Mouse (Mus musculus) bone marrow, adult 2 months (tissue): ENCODE data around the gene Ormdl1. TPM values are rescaled to one million over a fixed set of nuclear protein-coding genes. Genes with fewer than 3 reads are reported as not detected.
"Not testable (repeated sequence)": the region's sequence is repeated elsewhere in the genome, so short reads cannot be mapped to it uniquely, and the experiment has no call there.

Source experiments
- H3K27ac ChIP-seq: fragments of 200-500 bp; 2 replicates; pipeline ENCODE4 v1.5.1; 2012; ENCODE audit warnings: low read depth, mild to moderate bottlenecking, control low read depth, inconsistent platforms, low read length; ENCODE audit not compliant: control insufficient read depth, poor library complexity, insufficient read depth
- H3K4me1 ChIP-seq: fragments of 200-500 bp; 2 replicates; pipeline ENCODE4 v1.6.1; 2011; ENCODE audit warnings: low read length; ENCODE audit not compliant: control insufficient read depth, insufficient read depth
- H3K4me3 ChIP-seq: fragments of 200-500 bp; replicated peaks from 2 replicates; pipeline ENCODE3; 2011; ENCODE audit warnings: mild to moderate bottlenecking, low read depth, low read length, control low read depth; ENCODE audit not compliant: control insufficient read depth
- CTCF ChIP-seq: fragments of 200-500 bp; IDR thresholded peaks from 2 replicates; pipeline ENCODE4 v1.5.1; 2011; ENCODE audit warnings: low read length, control low read depth; ENCODE audit not compliant: control insufficient read depth, insufficient read depth
- POLR2A ChIP-seq: fragments of 200-500 bp; IDR thresholded peaks from 2 replicates; pipeline ENCODE4 v1.6.1; 2011; ENCODE audit warnings: low read depth, mild to moderate bottlenecking, control low read depth, low read length, borderline replicate concordance; ENCODE audit not compliant: control insufficient read depth
- WGBS: fragments of 180-500 bp; shearing (Covaris S2); methylation state at CpG from one replicate; pipeline ENCODE4 v1.1.7; 2018; 5-methylcytosine and 5-hydroxymethylcytosine counted together
- polyA plus RNA-seq: library from polyadenylated mRNA; stranded (reverse); fragments of >200 nt; gene quantifications from 2 replicates; pipeline ENCODE4 v1.2.4, GENCODE M21; 2011; ENCODE audit warnings: low replicate concordance; ENCODE audit not compliant: missing spikeins, insufficient read depth, insufficient read length

Ormdl1 gene
- polyA plus RNA-seq, 1 experiment: 7.6 TPM

DNA sequence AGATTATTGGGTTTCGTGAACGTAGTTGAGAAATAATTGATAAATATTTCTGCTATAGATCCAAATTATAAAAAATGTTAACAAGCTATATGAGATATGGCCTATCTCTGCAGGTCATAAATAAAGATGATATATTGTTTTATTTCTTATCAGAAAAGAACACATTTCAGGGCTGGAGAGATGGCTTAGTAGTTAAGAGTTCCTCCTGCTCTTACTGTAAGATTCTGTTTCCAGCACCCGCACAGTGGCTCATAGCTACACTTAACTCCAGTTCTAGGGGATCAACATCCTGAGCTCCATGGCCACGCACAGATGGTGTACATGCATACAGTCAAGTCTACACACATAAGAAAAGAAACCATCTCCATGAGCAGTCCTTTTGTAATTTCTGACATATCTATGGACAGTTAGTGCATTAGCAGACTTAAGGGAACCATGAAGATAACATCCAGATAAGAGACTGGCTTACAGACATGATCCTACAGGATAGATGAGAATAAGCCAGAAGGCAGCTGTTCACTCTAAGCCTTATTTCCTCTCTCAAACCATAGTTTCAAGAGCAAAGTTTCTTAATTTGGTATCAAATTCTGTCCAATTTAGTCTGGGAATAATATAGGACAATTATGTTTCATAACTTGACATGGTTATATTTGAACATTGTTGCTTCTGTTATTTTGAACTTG is 24.9 kb downstream of the Ormdl1 start:
- no peak overlapping the region for H3K27ac ChIP-seq
- no peak overlapping the region for H3K4me3 ChIP-seq
- TF ChIP-seq CTCF (no peak), POLR2A (no peak)
- 81% methylated on average over 4 of the region's 4 CpGs for WGBS
- H3K4me1 ChIP-seq: no peaks in the 10 kb centered on the region; the same call in 1 of the 2 replicates

- Histone ChIP-seq H3K4me1 (no peaks in the 10 kb centered on the region; the same call in 1 of the 2 replicates), H3K27ac (no peak overlapping the region), H3K4me3 (no peak overlapping the region)
- TF ChIP-seq POLR2A (no peak), CTCF (no peak)
- WGBS: 92% methylated on average over 5 of the region's 5 CpGs
These were observed 26.4 kb downstream of the Ormdl1 start for GRCm38 (mm10) chr1:53323254-53323653.

DNA sequence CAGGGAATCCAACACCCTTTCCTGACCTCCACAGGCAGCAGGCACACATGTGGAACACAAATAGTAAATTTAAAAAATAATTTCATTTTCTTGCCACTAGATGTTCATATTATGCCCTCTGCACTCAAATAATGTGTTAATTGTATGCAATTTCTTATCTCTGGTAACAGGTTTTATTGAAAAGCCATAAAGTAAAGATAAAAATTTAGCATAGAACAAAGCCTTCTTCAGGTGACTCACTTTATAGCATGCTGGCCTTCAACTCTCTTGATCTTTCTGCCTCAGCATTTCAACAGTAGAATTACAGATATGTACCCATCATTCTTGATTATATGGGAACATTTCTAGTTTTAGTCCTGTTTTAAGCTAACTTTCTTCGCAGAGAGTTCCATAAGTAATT is 27.4 kb downstream of the Ormdl1 start:
- no peak overlapping the region for H3K27ac ChIP-seq
- WGBS: 91% methylated on average over 1 of the region's 1 CpGs
- no peak overlapping the region for H3K4me3 ChIP-seq
- no peaks in the 10 kb centered on the region; the same call in 1 of the 2 replicates for H3K4me1 ChIP-seq
- TF ChIP-seq CTCF: no peak
- TF ChIP-seq POLR2A: no peak

- no peak for TF ChIP-seq POLR2A
- no peak for TF ChIP-seq CTCF
- Histone ChIP-seq H3K4me3 (no peak overlapping the region), H3K4me1 (no peaks in the 10 kb centered on the region; the same call in 1 of the 2 replicates), H3K27ac (no peak overlapping the region)
- WGBS: 84% methylated on average over 5 of the region's 5 CpGs
These were observed 28.1 kb downstream of the Ormdl1 start for GRCm38 (mm10) chr1:53324827-53325494.

DNA sequence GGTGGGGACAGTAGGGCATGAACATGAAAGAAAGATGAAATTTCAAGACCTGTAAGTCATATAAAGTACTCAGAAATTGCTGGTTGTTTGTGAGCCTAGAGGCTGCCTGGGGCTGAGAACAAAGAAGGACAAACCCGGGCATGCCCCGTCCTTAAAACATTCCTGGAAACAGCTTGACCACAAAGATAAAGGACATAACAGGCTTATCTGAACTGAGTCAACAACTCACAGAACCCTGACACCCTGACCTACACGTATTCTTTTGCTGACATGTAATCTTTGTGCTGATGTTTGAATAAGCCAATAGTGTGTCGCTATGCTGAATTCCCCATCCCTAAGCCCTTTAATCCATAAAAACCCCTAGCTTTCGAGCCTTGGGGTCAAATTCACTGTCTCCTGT is 36.6 kb downstream of the Ormdl1 start:
- H3K27ac ChIP-seq, H3K4me3 ChIP-seq: not testable (repeated sequence)
- 64% methylated on average over 5 of the region's 5 CpGs for WGBS

DNA sequence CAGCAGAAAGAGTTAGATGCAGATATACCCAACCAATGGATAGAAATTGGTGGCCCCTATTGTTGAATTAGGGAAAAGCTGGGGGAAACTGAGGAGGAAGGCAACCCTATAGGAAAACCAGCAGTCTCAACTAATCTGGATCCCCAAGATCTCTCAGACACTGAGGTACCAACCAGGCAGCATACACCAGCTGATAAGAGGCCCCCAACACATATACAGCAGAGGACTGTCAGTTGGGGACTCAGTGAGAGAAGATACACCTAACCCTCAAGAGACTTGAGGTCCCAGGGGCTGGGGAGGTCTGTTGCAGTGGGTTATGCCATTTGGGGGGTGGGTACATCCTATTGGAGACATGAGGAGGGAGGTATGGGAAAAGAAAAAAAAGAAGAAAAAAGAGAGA is 38.6 kb downstream of the Ormdl1 start:
- Histone ChIP-seq H3K27ac (no peak overlapping the region), H3K4me1 (no peaks in the 10 kb centered on the region), H3K4me3 (no peak overlapping the region)
- no peak for TF ChIP-seq POLR2A
- TF ChIP-seq CTCF: no peak

More for the DNA sequence above, 36.6 kb downstream of the Ormdl1 start:
- H3K4me1 ChIP-seq: not testable (repeated sequence)

DNA sequence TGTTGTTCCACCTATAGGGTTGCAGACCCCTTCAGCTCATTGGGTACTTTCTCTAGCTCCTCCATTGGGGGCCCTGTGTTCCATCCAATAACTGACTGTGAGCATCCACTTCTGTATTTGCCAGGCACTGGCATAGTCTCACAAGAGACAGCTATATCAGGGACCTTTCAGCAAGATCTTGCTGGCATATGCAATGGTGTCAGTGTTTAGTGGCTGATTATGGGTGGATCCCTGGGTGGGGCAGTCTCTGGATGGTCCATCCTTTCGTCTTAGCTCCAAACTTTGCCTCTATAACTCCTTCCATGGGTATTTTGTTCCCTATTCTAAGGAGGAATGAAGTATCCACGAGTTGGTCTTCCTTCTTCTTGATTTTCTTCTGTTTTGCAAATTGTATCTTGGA is 40.5 kb downstream of the Ormdl1 start:
- H3K27ac ChIP-seq, H3K4me3 ChIP-seq, H3K4me1 ChIP-seq: not testable (repeated sequence)
- 53% methylated on average over 2 of the region's 2 CpGs for WGBS

GRCm38 (mm10) chr1:53341071-53341470 is 44.2 kb downstream of the Ormdl1 start:
- TF ChIP-seq POLR2A (no peak), CTCF (no peak)
- 65% methylated on average over 2 of the region's 2 CpGs for WGBS
- H3K4me3 ChIP-seq: no peak overlapping the region
- no peaks in the 10 kb centered on the region for H3K4me1 ChIP-seq
- H3K27ac ChIP-seq: no peak overlapping the region; the same call in 1 of the 2 replicates
